Mouse (Mus musculus) gastrocnemius, postnatal 36 days (tissue): Measurements from ENCODE around the gene Rnf208. TPM values are rescaled to one million over a fixed set of nuclear protein-coding genes. Genes with fewer than 3 reads are reported as not detected.
"Not testable (repeated sequence)": the region's sequence is repeated elsewhere in the genome, so short reads cannot be mapped to it uniquely, and the experiment has no call there.

ENCODE experiments used
- DNase-seq, 2 experiments: peaks; one replicate each; pipeline ENCODE4 v3.0.0; 2022
- intact Hi-C: fragments of 180-260 bp; cut with DNase I; formaldehyde crosslinking; loops from one replicate; pipeline ENCODE4 v1.15.1; 2025
- total RNA-seq, 2 experiments: library from RNA; stranded (reverse); gene quantifications; 2 replicates each; pipeline ENCODE4 v1.2.3; 2021

Gene Rnf208
- total RNA-seq, 2 experiments from 2014 or later, result 0.84 to 0.91 TPM

DNA sequence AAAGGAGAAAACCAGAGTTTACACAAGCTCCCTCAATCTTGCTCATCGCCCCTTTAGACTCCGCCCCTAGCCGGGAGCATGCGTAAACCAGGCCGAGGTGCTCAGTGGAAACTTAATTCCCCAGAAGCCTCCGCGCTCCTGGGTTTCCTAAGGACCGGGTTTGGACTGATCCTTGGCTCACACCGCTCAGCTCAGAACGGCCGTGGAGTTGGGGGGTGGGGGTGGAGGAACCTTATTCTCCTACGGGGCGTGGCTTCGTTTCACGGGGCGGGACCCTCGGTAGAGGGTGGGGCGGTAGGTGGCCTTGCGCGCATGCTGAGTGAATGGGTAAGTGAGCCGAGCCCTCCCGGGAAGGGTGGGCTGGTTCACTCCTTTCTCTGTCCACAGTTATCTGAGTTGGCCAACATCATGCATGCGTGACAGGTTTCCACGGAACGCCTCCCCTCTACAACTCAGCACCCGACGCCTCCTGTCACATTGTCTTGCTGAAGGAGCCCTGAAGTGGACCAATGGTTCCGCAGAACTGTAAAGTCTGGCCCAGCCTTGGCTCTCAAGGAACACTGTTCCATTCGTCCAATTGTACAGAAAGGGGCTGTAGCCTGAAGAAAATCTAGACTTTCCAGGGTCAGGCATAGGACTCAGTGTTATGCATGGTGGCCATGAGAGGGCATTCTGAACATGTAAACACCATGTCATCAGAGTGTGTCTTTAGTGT is 1.2 kb upstream of the Rnf208 start:
- peak; percentile 40 to 54 for DNase-seq
- intact Hi-C loops, result no loop called here

DNA sequence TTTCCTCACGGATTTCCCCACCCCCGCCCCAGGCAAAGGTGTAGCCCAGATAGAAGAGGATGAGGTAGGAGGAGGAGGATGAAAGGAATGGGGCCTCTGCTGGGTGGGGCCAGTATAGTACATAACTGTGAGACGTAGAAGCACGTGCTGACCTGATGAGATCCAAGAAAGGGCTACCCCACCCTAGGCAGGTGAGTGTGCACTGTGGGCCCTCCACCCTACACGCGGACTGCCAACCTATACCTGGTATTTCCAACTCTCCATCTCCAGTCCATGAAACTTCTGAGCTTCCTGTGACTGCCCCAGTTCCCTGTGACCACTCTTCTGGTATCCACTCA is 648 bp upstream of the Rnf208 start:
- intact Hi-C loops, result no loop called here
- DNase-seq, result no peak

GRCm38 (mm10) chr2:25243342-25243741 is 1.3 kb downstream of the Rnf208 start:
- DNase-seq, result no peak
- intact Hi-C loops, result no loop called here

GRCm38 (mm10) chr2:25244144-25244543 is 2.1 kb downstream of the Rnf208 start:
- no peak for DNase-seq
- intact Hi-C loops, result no loop called here

DNA sequence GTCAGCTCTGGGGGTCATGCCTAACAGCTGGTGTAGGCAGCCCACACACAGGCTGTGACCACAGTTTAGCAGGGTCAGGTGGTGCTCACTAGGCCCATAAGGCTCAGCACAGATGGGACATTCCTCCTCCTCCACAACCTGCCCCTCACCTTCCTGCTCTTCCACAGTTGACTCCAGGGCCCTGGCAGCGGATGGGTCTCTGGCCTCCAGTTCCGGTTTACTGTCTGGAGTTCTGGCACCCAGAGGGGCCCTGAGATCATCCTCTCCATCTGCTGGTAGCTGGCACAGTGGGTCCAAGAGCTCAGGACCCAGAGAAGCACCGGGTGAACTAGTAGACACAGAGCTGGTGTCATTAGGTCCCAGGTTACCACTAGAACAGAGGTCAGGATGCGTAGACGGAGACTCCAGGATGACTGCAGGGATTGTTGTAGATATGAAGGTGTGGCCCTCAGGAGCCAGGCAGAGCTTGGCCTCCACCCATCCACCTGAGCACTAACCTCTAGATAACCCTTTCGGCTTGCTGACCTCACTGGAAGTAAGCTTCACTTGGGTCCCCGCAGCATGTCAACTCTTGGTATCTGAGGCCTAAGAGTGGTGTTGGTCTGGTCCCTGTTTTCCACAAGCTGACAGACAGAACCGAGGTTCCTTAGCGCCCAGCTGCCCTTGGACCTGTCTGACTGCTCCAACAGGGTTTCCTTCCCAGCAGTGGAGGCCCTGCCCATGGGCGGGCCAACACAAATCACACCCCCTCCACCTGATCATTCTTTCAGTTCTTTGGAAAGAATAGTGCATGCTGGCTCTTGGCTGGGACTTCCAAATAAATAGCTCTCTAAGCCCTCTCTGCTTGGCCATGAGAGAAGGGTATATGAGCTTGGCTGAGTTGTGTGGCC is 4.4 kb downstream of the Rnf208 start, which contains the start of gene AL732309.1:
AL732309.1 (minus strand) TSS at position 681 of the 890 bp plus-strand sequence.
- intact Hi-C loops, result no loop called here
- no peak for DNase-seq

DNA sequence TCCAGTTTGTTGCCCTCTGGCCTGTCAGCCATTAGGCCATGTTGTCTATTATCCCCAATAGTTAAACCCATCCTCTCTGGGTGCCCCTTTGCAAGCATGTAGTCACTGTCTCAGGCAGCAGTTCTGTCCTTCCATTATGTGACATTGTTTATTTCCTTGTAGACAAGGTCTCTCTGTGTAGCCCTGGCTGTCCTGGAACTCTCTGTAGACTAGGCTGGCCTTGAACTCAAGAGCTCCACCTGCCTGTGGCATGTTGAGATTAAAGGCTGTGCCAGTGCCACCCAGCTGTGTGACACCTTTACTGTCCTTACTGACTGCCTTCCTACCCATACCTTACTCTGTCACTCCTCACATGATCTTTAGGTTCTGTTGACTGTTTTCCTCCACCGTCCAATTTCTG is 10.3 kb downstream of the Rnf208 start:
- DNase-seq, result no peak
- intact Hi-C loops, result no loop called here

DNA sequence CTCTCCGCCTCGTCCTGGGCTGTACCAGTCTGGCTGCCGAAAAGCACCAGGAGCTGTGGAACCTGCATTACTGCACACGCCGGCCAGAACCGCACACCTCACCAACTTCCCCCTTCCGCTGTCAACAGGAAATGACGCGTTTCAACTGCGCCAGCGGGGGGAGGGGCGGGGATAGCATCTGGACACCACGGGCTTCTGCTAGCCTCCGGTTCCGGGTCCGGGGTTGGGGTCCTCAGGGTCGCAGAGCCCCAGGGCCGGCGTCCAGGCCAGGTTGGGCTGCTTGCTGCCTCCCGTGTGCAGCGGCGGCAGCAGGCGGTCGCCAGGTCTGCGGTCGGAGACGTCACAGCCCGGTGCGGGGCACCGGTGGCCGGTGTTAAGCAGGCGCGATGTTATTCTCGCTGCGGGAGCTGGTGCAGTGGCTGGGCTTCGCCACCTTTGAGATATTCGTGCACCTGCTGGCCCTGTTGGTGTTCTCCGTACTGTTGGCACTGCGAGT is 13.3 kb downstream of the Rnf208 start, which contains the start of gene Tmem203:
Tmem203 (plus strand) TSS at position 156 of the 496 bp plus-strand sequence.
- intact Hi-C loops, result no loop called here
- DNase-seq, result peak; percentile 78 to 80

DNA sequence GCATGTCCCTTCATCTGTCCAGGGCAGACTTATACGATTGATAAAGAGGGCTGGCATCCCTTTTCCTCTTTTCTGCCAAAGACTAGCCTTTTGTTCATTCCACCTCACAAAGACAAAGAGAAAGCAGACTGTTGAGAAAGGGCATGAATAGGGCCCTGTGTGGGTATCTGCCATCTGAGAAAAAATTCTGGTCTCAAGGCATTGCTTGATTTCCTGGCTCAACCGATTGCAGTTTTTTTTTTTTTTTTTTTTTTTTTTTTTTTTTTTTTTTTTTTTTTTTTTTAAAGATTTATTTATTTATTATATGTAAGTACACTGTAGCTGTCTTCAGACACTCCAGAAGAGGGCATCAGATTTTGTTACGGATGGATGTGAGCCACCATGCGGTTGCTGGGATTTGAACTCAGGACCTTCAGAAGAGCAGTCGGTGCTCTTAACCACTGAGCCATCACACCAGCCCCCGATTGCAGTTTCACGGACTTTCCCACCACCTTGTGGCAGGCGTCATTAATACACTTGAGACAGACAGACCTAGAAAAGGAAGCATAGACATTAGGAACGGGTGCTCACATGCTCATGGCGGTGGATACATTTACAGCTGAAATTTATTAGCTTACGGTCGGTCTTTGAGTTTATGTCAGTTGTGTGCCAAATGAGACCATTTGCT is 14.5 kb downstream of the Rnf208 start:
- intact Hi-C loops, DNase-seq: not testable (repeated sequence)

DNA sequence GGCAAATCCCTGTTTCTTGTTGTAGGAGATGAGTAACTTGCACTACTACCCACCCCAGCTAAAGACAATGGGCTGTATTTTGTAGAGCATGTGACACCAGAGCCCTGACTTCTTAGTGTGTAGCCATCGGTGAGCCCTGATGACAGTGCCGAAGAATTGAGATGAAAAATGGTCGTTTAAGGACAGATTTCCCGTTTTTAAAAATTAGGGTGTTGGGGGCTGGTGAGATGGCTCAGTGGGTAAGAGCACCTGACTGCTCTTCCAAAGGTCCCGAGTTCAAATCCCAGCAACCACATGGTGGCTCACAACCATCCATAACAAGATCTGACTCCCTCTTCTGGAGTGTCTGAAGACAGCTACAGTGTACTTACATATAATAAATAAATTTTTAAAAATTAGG is 15.2 kb downstream of the Rnf208 start:
- DNase-seq, intact Hi-C loops: not testable (repeated sequence)

DNA sequence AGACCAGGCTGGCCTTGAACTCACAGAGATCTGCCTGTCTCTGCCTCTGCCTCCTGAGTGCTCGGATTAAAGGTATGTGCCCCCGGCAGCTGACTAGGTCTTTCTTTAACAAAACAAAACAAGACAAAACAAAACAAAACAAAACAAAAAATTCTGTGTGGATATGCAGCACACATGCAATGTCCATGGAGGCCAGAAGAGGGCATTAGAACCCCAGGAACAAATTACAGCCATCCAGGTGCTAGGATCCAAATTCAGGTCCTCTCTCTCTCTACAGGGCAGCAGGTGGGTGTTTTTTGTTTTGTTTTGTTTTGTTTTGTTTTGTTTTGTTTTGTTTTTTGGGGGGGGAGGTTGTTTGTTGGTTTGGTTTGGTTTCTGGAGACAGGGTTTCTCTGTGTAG is 16.8 kb downstream of the Rnf208 start:
- intact Hi-C loops, result no loop called here
- DNase-seq, result no peak

GRCm38 (mm10) chr2:25261870-25262269 is 19.8 kb downstream of the Rnf208 start:
- intact Hi-C loops, result no loop called here
- DNase-seq, result no peak

DNA sequence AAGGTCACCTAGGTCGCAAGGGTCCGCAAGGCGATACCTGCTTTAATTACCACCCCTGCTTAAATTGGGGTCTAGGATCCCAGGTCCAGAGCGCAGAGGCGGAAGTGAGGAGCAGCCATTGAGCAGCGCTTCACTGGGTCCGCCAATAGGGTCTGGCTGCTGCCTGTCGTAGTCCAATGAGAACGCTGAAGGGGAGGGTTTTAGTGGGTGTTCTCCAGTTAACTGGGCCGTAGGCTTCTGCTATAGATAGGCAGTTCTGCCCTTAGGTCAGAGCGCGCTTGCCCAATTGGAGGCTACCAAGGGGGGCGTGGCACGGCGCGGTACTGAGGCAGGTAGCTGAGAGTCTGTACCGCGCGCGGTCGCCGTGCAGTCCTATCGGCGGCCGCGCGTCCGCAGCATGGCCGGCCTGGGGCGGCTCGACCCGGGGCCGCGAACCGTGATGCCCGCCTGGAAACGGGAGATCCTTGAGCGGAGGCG is 20.3 kb downstream of the Rnf208 start, which contains the start of gene Tprn:
Tprn (plus strand) TSS at position 328 of the 477 bp plus-strand sequence.
- intact Hi-C loops, result no loop called here
- peak; percentile 86 to 91 for DNase-seq

DNA sequence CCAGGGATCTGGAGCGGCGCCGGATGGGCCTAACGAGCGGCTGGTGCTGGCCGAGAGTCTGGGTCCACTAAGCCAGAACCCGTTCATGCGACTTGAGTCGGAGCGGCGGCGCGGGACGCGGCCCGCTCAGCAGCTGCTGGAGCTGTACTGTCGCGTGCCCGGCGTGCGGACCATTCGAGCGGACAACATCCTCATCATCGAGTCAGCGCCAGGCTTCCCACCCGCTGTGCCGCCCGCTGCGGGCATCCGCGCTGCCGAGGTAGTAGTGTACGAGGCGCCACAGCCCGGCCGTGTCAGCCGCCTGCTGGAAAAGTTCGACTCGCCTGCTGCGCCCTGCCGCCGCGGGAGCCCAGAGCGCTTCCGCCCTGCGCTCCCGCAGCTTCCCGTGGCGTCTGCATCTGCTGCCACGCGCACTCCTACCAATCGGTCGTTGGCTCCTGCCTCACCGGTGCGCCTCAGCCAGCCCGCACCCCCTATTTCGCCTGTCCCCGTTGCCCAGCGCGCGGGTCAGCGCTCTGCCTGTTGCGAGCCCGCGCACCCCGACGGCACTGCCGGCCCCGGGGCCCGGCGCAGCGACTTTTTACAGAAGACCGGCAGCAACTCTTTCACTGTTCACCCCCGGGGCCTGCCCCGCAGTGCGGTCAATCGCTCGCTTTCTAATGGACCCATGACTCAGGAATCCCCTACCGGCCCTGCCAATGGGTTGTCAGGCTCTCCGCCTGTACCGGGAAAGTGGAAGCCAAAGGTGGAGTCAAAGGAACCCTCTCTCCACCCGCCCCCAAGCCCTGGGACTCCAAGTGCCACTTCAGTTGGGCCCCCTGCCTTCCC is 21.0 kb downstream of the Rnf208 start:
- intact Hi-C loops, result no loop called here
- DNase-seq, result no peak

DNA sequence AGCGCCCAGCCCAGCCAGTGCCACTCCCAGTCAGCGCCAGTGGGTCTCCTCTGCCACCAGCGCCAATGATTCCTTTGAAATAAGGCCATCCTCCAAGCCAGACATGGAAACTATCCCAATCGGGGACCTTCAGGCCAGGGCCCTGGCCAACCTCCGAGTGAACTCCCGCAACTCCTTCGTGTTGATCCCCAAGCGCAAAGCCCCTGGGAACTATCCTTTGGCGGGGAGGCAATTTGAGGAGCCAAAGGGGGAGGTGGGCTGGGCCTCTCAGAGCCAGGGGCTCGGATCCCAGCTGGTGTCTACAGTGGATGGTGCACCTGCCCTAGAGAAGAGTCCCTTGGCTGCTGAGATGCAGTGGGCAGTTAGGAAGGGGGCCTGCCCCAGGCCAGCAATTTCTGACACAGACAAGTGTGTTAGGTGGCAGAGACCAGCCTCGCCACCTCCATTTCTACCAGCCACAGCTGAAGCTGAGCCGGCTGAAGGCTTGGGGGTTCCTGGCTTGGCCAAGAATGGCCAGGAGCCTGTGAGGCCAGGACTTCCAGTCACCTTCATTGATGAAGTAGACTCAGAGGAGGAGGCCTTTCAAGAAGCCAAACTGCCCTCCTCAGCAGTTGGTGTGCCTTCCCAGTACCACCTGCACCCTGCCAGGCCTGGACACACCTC is 21.7 kb downstream of the Rnf208 start:
- intact Hi-C loops, result no loop called here
- no peak for DNase-seq

GRCm38 (mm10) chr2:25264286-25264660 is 22.2 kb downstream of the Rnf208 start:
- DNase-seq, result no peak
- intact Hi-C loops, result no loop called here

DNA sequence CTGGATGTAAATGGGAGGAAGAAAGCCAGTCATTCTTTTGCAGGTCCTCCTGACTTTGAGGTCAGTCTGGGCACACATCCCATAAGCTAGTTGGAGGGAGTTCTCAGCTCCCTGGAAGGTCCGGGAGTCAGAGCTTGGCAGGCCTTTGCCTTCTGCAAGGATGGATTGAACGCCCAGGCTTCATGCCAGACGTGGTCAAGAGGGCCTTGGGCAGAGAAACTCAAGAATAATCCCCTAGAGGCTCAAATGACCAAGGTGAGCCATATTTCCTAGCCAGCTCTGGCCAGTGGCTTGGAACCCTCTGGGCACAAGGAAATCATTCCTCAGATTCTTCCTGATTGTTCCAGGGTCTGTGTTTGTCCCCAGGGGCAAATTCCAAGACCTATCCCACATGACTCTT is 22.8 kb downstream of the Rnf208 start:
- intact Hi-C loops, result no loop called here
- DNase-seq, result no peak

- no peak for DNase-seq
- intact Hi-C loops, result no loop called here
Observed at GRCm38 (mm10) chr2:25265897-25266656, 24.0 kb downstream of the Rnf208 start.

GRCm38 (mm10) chr2:25266720-25267119 is 24.7 kb downstream of the Rnf208 start:
- DNase-seq, result peak in 1 of 2 experiments; percentile 45
- intact Hi-C loops, result no loop called here

DNA sequence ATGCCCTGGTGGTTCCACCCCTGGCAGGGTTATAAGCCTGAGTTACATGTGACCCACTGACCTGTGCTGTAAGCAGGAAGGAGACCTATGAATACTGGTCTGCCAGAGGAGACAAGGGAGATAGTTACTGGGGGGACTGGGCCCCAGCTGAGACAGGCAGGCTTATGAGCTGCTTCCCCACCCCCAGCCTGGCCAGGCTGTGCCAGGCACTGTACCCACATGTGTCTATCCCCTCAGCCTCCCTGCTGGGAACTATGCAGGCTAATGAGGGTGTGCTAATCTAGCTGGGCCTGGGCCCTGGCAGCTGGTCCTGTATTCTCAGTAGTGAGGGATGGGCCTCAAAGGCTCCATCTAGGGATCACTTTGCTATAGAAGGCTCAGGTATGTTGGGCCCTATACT is 25.2 kb downstream of the Rnf208 start:
- DNase-seq, result no peak
- intact Hi-C loops, result no loop called here
